ENCODE assay signal across 8 mouse cellular contexts in genomic region chr11:84916703-84917300, GRCm38 (mm10). TPM values are rescaled to one million over a fixed set of nuclear protein-coding genes. Genes with fewer than 3 reads are reported as not detected.
DNase-seq lines count a peak whose midpoint lies in the region; ATAC-seq lines count a peak whose summit lies in the region.
"Had no signal": no experiment of that assay in that cellular context is flagged by ENCODE, and none has a peak within 500 bp of the region (broad histone marks: within the 10 kb centered on the region; RNA-seq: fewer than 3 reads in every experiment).

No protein-coding gene starts in this region.

- 0 out of 2 replicates have a peak, but pooled peaks cover 9% of the 10 kb centered on the region for H3K36me3 ChIP-seq in lung, embryonic 15.5 days
- peaks cover 29% of the 10 kb centered on the region for H3K36me3 ChIP-seq in forebrain, embryonic 10.5 days (replicated peaks)
- peaks cover 3% of the 10 kb centered on the region; the same call in 1 of the 2 replicates for H3K36me3 ChIP-seq in limb, embryonic 11.5 days (ENCODE audit: control insufficient read depth, insufficient read depth, low read length)
- H3K36me3 ChIP-seq in stomach, embryonic 15.5 days, result peaks cover 4% of the 10 kb centered on the region; the same call in 1 of the 2 replicates

- intact Hi-C loops in left cerebral cortex, postnatal 25 days (cut with DNase I), result no loop called here

- no peak for DNase-seq in lung, postnatal 25 days (ENCODE audit: low spot score)
- no peak for DNase-seq in forebrain, embryonic 10.5 days (ENCODE audit: extremely low spot score, low spot score)
- no peak for DNase-seq in limb, embryonic 11.5 days (ENCODE audit: low spot score)
- no peak for DNase-seq in left cerebral cortex, postnatal 25 days (ENCODE audit: low spot score in 2 of 2)

- peak overlapping the region; percentile 21; the same call in 1 of the 2 replicates for H3K9ac ChIP-seq in lung, embryonic 15.5 days
- H3K9ac ChIP-seq in limb, embryonic 11.5 days (ENCODE audit: low read length), result peak overlapping the region; percentile 45; the same call in 1 of the 2 replicates
- 0 out of 2 replicates have a peak overlapping the region, but pooled peaks have one; percentile 16 for H3K9ac ChIP-seq in stomach, embryonic 15.5 days

- peak overlapping the region; percentile 58 for H3K4me2 ChIP-seq in lung, embryonic 15.5 days
- peak overlapping the region; percentile 42 for H3K4me2 ChIP-seq in limb, embryonic 11.5 days (ENCODE audit: low read depth, severe bottlenecking)
- peak overlapping the region; percentile 52 for H3K4me2 ChIP-seq in stomach, embryonic 15.5 days

- peak overlapping the region; percentile 80 for H3K4me3 ChIP-seq in lung, embryonic 15.5 days
- peak overlapping the region; percentile 95 for H3K4me3 ChIP-seq in forebrain, embryonic 10.5 days
- peak overlapping the region; percentile 86 for H3K4me3 ChIP-seq in limb, embryonic 11.5 days (ENCODE audit: low read depth, low read length)
- H3K4me3 ChIP-seq in stomach, embryonic 15.5 days (replicated peaks), result peak overlapping the region; percentile 95

- WGBS in lung, embryonic 15.5 days, result 59% methylated on average over 7 of the region's 7 CpGs
- 64% methylated on average over 7 of the region's 7 CpGs for WGBS in forebrain, embryonic 10.5 days
- 64% methylated on average over 7 of the region's 7 CpGs for WGBS in limb, embryonic 11.5 days
- 58% methylated on average over 7 of the region's 7 CpGs for WGBS in stomach, embryonic 15.5 days

- H3K9me3 ChIP-seq in lung, embryonic 15.5 days, result no peaks in the 10 kb centered on the region
- no peaks in the 10 kb centered on the region for H3K9me3 ChIP-seq in forebrain, embryonic 10.5 days
- no peaks in the 10 kb centered on the region for H3K9me3 ChIP-seq in limb, embryonic 11.5 days (ENCODE audit: control insufficient read depth, low read length)
- no peaks in the 10 kb centered on the region for H3K9me3 ChIP-seq in stomach, embryonic 15.5 days

- no peak for ATAC-seq in lung, embryonic 15.5 days (ENCODE audit: borderline replicate concordance, extremely low read depth, low FRiP score, low TSS enrichment)
- no peak for ATAC-seq in limb, embryonic 11.5 days (ENCODE audit: insufficient number of reproducible peaks, low FRiP score, low TSS enrichment, low read depth)
- no peak for ATAC-seq in stomach, embryonic 15.5 days (ENCODE audit: insufficient read depth, low FRiP score, low read depth)
- no peak for ATAC-seq in frontal cortex, adult (ENCODE audit: low TSS enrichment)

- H3K27me3 ChIP-seq in lung, embryonic 15.5 days, result no peaks in the 10 kb centered on the region
- H3K27me3 ChIP-seq in forebrain, embryonic 10.5 days (ENCODE audit: poor library complexity, severe bottlenecking), result no peaks in the 10 kb centered on the region
- no peaks in the 10 kb centered on the region for H3K27me3 ChIP-seq in limb, embryonic 11.5 days (ENCODE audit: control insufficient read depth, insufficient read depth, low read length)
- no peaks in the 10 kb centered on the region for H3K27me3 ChIP-seq in stomach, embryonic 15.5 days (replicated peaks)

- H3K27ac ChIP-seq in lung, embryonic 15.5 days, result no peak overlapping the region
- peak overlapping the region; percentile 89 for H3K27ac ChIP-seq in forebrain, embryonic 10.5 days
- H3K27ac ChIP-seq in limb, embryonic 11.5 days (replicated peaks; ENCODE audit: low read depth, low read length), result no peak overlapping the region
- H3K27ac ChIP-seq in stomach, embryonic 15.5 days, result no peak overlapping the region

- H3K4me1 ChIP-seq in lung, embryonic 15.5 days, result peaks cover 11% of the 10 kb centered on the region
- peaks cover 31% of the 10 kb centered on the region for H3K4me1 ChIP-seq in forebrain, embryonic 10.5 days
- H3K4me1 ChIP-seq in limb, embryonic 11.5 days (ENCODE audit: control insufficient read depth, insufficient read depth, low read length), result no peaks in the 10 kb centered on the region
- peaks cover 4% of the 10 kb centered on the region for H3K4me1 ChIP-seq in stomach, embryonic 15.5 days

RNA-seq across cellular contexts. Expression of gene Znhit3, which starts 0.6 kb away (rescaled TPM):
- 61.0 and 62.6 TPM in 2 replicates for polyA plus RNA-seq in lung, embryonic 15.5 days (2015; fragmentation: Nextera tagmentation; extraction: Ambion mirVana)
- 97.6 and 99.8 TPM in 2 replicates for polyA plus RNA-seq in forebrain, embryonic 10.5 days (2016; fragmentation: Nextera tagmentation; extraction: Ambion mirVana)
- polyA plus RNA-seq in limb, embryonic 11.5 days (2014; fragmentation: Nextera tagmentation; extraction: Ambion mirVana), result 72.4 and 73.5 TPM in 2 replicates
- 52.9 and 56.9 TPM in 2 replicates for polyA plus RNA-seq in stomach, embryonic 15.5 days (2015; fragmentation: Nextera tagmentation; extraction: Ambion mirVana)
- 10 to 100 TPM; 29.3 to 35.4 TPM for total RNA-seq in left cerebral cortex, postnatal 25 days (2021)

RNA-seq across cellular contexts. Expression of gene Pigw, which starts 36.7 kb away (rescaled TPM):
- 2.8 and 3.6 TPM in 2 replicates for polyA plus RNA-seq in lung, embryonic 15.5 days (2015; fragmentation: Nextera tagmentation; extraction: Ambion mirVana)
- 3.1 and 3.5 TPM in 2 replicates for polyA plus RNA-seq in forebrain, embryonic 10.5 days (2016; fragmentation: Nextera tagmentation; extraction: Ambion mirVana)
- 3.1 and 3.2 TPM in 2 replicates for polyA plus RNA-seq in limb, embryonic 11.5 days (2014; fragmentation: Nextera tagmentation; extraction: Ambion mirVana)
- polyA plus RNA-seq in stomach, embryonic 15.5 days (2015; fragmentation: Nextera tagmentation; extraction: Ambion mirVana), result 2.9 and 3.5 TPM in 2 replicates
- 1 to 10 TPM; 7.7 to 8.3 TPM for total RNA-seq in left cerebral cortex, postnatal 25 days (2021)

RNA-seq across cellular contexts. Expression of gene Myo19, which starts 36.9 kb away (rescaled TPM):
- polyA plus RNA-seq in lung, embryonic 15.5 days (2015; fragmentation: Nextera tagmentation; extraction: Ambion mirVana), result 8.7 and 9.0 TPM in 2 replicates
- 11.0 and 12.3 TPM in 2 replicates for polyA plus RNA-seq in forebrain, embryonic 10.5 days (2016; fragmentation: Nextera tagmentation; extraction: Ambion mirVana)
- polyA plus RNA-seq in limb, embryonic 11.5 days (2014; fragmentation: Nextera tagmentation; extraction: Ambion mirVana), result 12.3 and 13.4 TPM in 2 replicates
- 6.8 and 7.8 TPM in 2 replicates for polyA plus RNA-seq in stomach, embryonic 15.5 days (2015; fragmentation: Nextera tagmentation; extraction: Ambion mirVana)
- 10 to 100 TPM; 11.8 to 13.8 TPM for total RNA-seq in left cerebral cortex, postnatal 25 days (2021)

RNA-seq across cellular contexts. Expression of gene Car4, which starts 40.8 kb away (rescaled TPM):
- 0.58 and 0.85 TPM in 2 replicates for polyA plus RNA-seq in lung, embryonic 15.5 days (2015; fragmentation: Nextera tagmentation; extraction: Ambion mirVana)
- polyA plus RNA-seq in forebrain, embryonic 10.5 days (2016; fragmentation: Nextera tagmentation; extraction: Ambion mirVana), result 3.7 and 3.8 TPM in 2 replicates
- 0.17 TPM in 1 of 2 replicates, not detected in the other for polyA plus RNA-seq in limb, embryonic 11.5 days (2014; fragmentation: Nextera tagmentation; extraction: Ambion mirVana)
- 0.49 and 0.51 TPM in 2 replicates for polyA plus RNA-seq in stomach, embryonic 15.5 days (2015; fragmentation: Nextera tagmentation; extraction: Ambion mirVana)
- 10 to 100 TPM; 83.2 to 87.7 TPM for total RNA-seq in left cerebral cortex, postnatal 25 days (2021)
- total RNA-seq: hematopoietic stem cell, adult 5-6 weeks had no signal

RNA-seq across cellular contexts. Expression of gene Ggnbp2, which starts 46.2 kb away (rescaled TPM):
- 61.2 and 65.4 TPM in 2 replicates for polyA plus RNA-seq in lung, embryonic 15.5 days (2015; fragmentation: Nextera tagmentation; extraction: Ambion mirVana)
- 52.3 and 52.4 TPM in 2 replicates for polyA plus RNA-seq in forebrain, embryonic 10.5 days (2016; fragmentation: Nextera tagmentation; extraction: Ambion mirVana)
- polyA plus RNA-seq in limb, embryonic 11.5 days (2014; fragmentation: Nextera tagmentation; extraction: Ambion mirVana), result 69.3 and 69.8 TPM in 2 replicates
- polyA plus RNA-seq in stomach, embryonic 15.5 days (2015; fragmentation: Nextera tagmentation; extraction: Ambion mirVana), result 69.8 and 76.7 TPM in 2 replicates
- 10 to 100 TPM; 84.8 to 87.4 TPM for total RNA-seq in left cerebral cortex, postnatal 25 days (2021)
